Mouse (Mus musculus): Measurements from ENCODE around the gene Nav3.

- TF ChIP-seq CTCF (IDR thresholded peaks at IDR 0.05; ENCODE audit: low read depth) (no peak), EP300 (optimal IDR thresholded peaks at IDR 0.05) (no peak)
Observed at GRCm38 (mm10) chr10:110485306-110485705, 29.3 kb upstream of the Nav3 start.
